Mouse (Mus musculus): Measurements from ENCODE around the gene Lsamp.
"Not testable (repeated sequence)": the region's sequence is repeated elsewhere in the genome, so short reads cannot be mapped to it uniquely, and the experiment has no call there.

Gene Lsamp

GRCm38 (mm10) chr16:40491606-40492005 lies 507.4 kb downstream of the Lsamp start:
- DNase-seq (ENCODE audit: low spot score): no peak

- no peak for DNase-seq (ENCODE audit: low spot score)
Measured at GRCm38 (mm10) chr16:40504262-40504960, 520.2 kb downstream of the Lsamp start.

- no peak for DNase-seq (ENCODE audit: low spot score)
Measured at GRCm38 (mm10) chr16:40509146-40510030, 525.2 kb downstream of the Lsamp start.

GRCm38 (mm10) chr16:40536754-40537153 lies 552.6 kb downstream of the Lsamp start:
- no peak for DNase-seq (ENCODE audit: low spot score)

- no peak for DNase-seq (ENCODE audit: low spot score)
Measured at GRCm38 (mm10) chr16:40549663-40550062, 565.5 kb downstream of the Lsamp start.

- no peak for DNase-seq (ENCODE audit: low spot score)
Measured at GRCm38 (mm10) chr16:40555608-40556007, 571.4 kb downstream of the Lsamp start.

- DNase-seq (ENCODE audit: low spot score): no peak
Measured at GRCm38 (mm10) chr16:40557680-40558249, 573.6 kb downstream of the Lsamp start.

- no peak for DNase-seq (ENCODE audit: low spot score)
Measured at GRCm38 (mm10) chr16:40567431-40567941, 583.3 kb downstream of the Lsamp start.

- DNase-seq (ENCODE audit: low spot score): no peak
Measured at GRCm38 (mm10) chr16:40572085-40572745, 588.1 kb downstream of the Lsamp start.

GRCm38 (mm10) chr16:40582076-40582475 lies 597.9 kb downstream of the Lsamp start:
- DNase-seq (ENCODE audit: low spot score): no peak

- DNase-seq (ENCODE audit: low spot score): no peak
Measured at GRCm38 (mm10) chr16:40593161-40593560, 609.0 kb downstream of the Lsamp start.

GRCm38 (mm10) chr16:40601431-40602387 lies 617.5 kb downstream of the Lsamp start:
- DNase-seq (ENCODE audit: low spot score): no peak

GRCm38 (mm10) chr16:40607509-40607908 lies 623.3 kb downstream of the Lsamp start:
- no peak for DNase-seq (ENCODE audit: low spot score)

GRCm38 (mm10) chr16:40616697-40617096 lies 632.5 kb downstream of the Lsamp start:
- DNase-seq (ENCODE audit: low spot score): not testable (repeated sequence)

- not testable (repeated sequence) for DNase-seq (ENCODE audit: low spot score)
Measured at GRCm38 (mm10) chr16:40621086-40621485, 636.9 kb downstream of the Lsamp start.

- no peak for DNase-seq (ENCODE audit: low spot score)
Measured at GRCm38 (mm10) chr16:40627159-40627558, 643.0 kb downstream of the Lsamp start.

- no peak for DNase-seq (ENCODE audit: low spot score)
Measured at GRCm38 (mm10) chr16:40639621-40640371, 655.6 kb downstream of the Lsamp start.

GRCm38 (mm10) chr16:40652800-40653199 lies 668.6 kb downstream of the Lsamp start:
- no peak for DNase-seq (ENCODE audit: low spot score)

- no peak for DNase-seq (ENCODE audit: low spot score)
Measured at GRCm38 (mm10) chr16:40653508-40653907, 669.3 kb downstream of the Lsamp start.

GRCm38 (mm10) chr16:40656347-40656746 lies 672.2 kb downstream of the Lsamp start:
- DNase-seq (ENCODE audit: low spot score): no peak

Data from c-Kit-positive CD71-positive TER-119-positive erythroid progenitor cells, embryonic 14.5 days (primary cell).